18 mouse cellular contexts compared by ENCODE assay signal in genomic region chr7:30886852-30887251, GRCm38 (mm10). TPM values are rescaled to one million over a fixed set of nuclear protein-coding genes. Genes with fewer than 3 reads are reported as not detected.
"Had no signal": no experiment of that assay in that cellular context is flagged by ENCODE, and none has a peak within 500 bp of the region (broad histone marks: within the 10 kb centered on the region; RNA-seq: fewer than 3 reads in every experiment).

No protein-coding gene starts in this region.

- H3K27ac ChIP-seq: kidney, postnatal 0 days; limb, embryonic 12.5 days; liver, embryonic 14.5 days; midbrain, embryonic 15.5 days; neural tube, embryonic 13.5 days had no signal

- H3K27me3 ChIP-seq: limb, embryonic 12.5 days; midbrain, embryonic 15.5 days; neural tube, embryonic 13.5 days had no signal

- ATAC-seq: lung, postnatal 0 days; midbrain, embryonic 15.5 days had no signal

- DNase-seq: kidney, adult 9 months; kidney, postnatal 36 days; layer of hippocampus, adult 9-11 months; layer of hippocampus, postnatal 36 days; liver; right cerebral cortex, postnatal 14 days had no signal

- H3K4me3 ChIP-seq: limb, embryonic 12.5 days; megakaryocyte, embryonic 14.5 days; midbrain, embryonic 15.5 days; neural tube, embryonic 13.5 days had no signal

- H3K36me3 ChIP-seq: limb, embryonic 12.5 days; midbrain, embryonic 15.5 days; neural tube, embryonic 13.5 days had no signal

- H3K4me1 ChIP-seq: limb, embryonic 12.5 days; midbrain, embryonic 15.5 days; neural tube, embryonic 13.5 days had no signal

RNA-seq across cellular contexts. Expression of gene Cd22, which starts 6.7 kb away (rescaled TPM):
- total RNA-seq: layer of hippocampus, adult 18-20 months; layer of hippocampus, postnatal 36 days; left cerebral cortex, postnatal 36 days had no signal
- polyA plus RNA-seq: midbrain, embryonic 11.5 days; midbrain, embryonic 15.5 days had no signal

RNA-seq across cellular contexts. Expression of gene Ffar1, which starts 25.5 kb away (rescaled TPM):
- total RNA-seq: layer of hippocampus, adult 18-20 months; layer of hippocampus, postnatal 36 days; left cerebral cortex, postnatal 36 days had no signal
- polyA plus RNA-seq: limb, embryonic 12.5 days; lung, postnatal 0 days; midbrain, embryonic 11.5 days; midbrain, embryonic 15.5 days; neural tube, embryonic 13.5 days; stomach, embryonic 14.5 days; urinary bladder, adult 2 months had no signal

RNA-seq across cellular contexts. Expression of gene Ffar3, which starts 30.9 kb away (rescaled TPM):
- total RNA-seq: layer of hippocampus, adult 18-20 months; layer of hippocampus, postnatal 36 days; left cerebral cortex, postnatal 36 days had no signal
- polyA plus RNA-seq: limb, embryonic 12.5 days; liver, embryonic 14.5 days; lung, postnatal 0 days; midbrain, embryonic 11.5 days; midbrain, embryonic 15.5 days; neural tube, embryonic 13.5 days; stomach, embryonic 14.5 days; urinary bladder, adult 2 months had no signal

RNA-seq across cellular contexts. Expression of gene Hamp2, which starts 37.6 kb away (rescaled TPM):
- total RNA-seq: layer of hippocampus, adult 18-20 months; layer of hippocampus, postnatal 36 days; left cerebral cortex, postnatal 36 days had no signal
- polyA plus RNA-seq: kidney, postnatal 0 days; limb, embryonic 12.5 days; liver, embryonic 14.5 days; lung, postnatal 0 days; midbrain, embryonic 11.5 days; midbrain, embryonic 15.5 days; neural tube, embryonic 13.5 days; stomach, embryonic 14.5 days; urinary bladder, adult 2 months had no signal
